Mouse (Mus musculus) erythroid progenitor cell, adult 5-6 weeks (primary cell): ENCODE results near the gene Neurl1a. TPM values are rescaled to one million over a fixed set of nuclear protein-coding genes. Genes with fewer than 3 reads are reported as not detected.
"Not testable (repeated sequence)": the region's sequence is repeated elsewhere in the genome, so short reads cannot be mapped to it uniquely, and the experiment has no call there.

Source experiments
- ATAC-seq: replicated peaks from 2 replicates; pipeline ENCODE4 v1.8.0; 2016; ENCODE audit warnings: moderate number of reproducible peaks, mild to moderate bottlenecking, moderate TSS enrichment, inconsistent platforms; ENCODE audit not compliant: poor library complexity, low FRiP score, severe bottlenecking
- total RNA-seq, 2 experiments: library from RNA; stranded (forward) in 1 of 2; stranded (reverse) in 1 of 2; fragments of 150-400 nt in 1 of 2; fragments of 186-747, 209-891 nt in 1 of 2; gene quantifications; 2 replicates each; pipeline versions ENCODE4 v1.2.3 to v1.2.4; 2015 to 2017; ENCODE audit warnings: low replicate concordance in 2 of 2

Gene Neurl1a
- not detected in 2 replicates for total RNA-seq (2015; ENCODE audit: low replicate concordance)
- total RNA-seq (2017; ENCODE audit: low replicate concordance) = 0.68 TPM in 1 of 2 replicates, not detected in the other

GRCm38 (mm10) chr19:47178431-47179271 is at the start of gene Neurl1a:
Neurl1a (plus strand) TSS chr19:47178820.
- no peak for ATAC-seq

- ATAC-seq = no peak
These were observed 49.8 kb upstream of the Neurl1a start for GRCm38 (mm10) chr19:47128835-47129234.

- ATAC-seq = no peak
These were observed 48.0 kb upstream of the Neurl1a start for GRCm38 (mm10) chr19:47130551-47131125.

- ATAC-seq = no peak
These were observed 45.5 kb upstream of the Neurl1a start for GRCm38 (mm10) chr19:47133161-47133560.

- ATAC-seq = no peak
These were observed 43.1 kb upstream of the Neurl1a start for GRCm38 (mm10) chr19:47135568-47135967.

GRCm38 (mm10) chr19:47136170-47136569 is 42.5 kb upstream of the Neurl1a start:
- ATAC-seq = no peak

- no peak for ATAC-seq
These were observed 41.5 kb upstream of the Neurl1a start for GRCm38 (mm10) chr19:47137051-47137581.

- ATAC-seq = no peak
These were observed 40.7 kb upstream of the Neurl1a start, which contains the start of gene Calhm2 for GRCm38 (mm10) chr19:47137771-47138421. Calhm2 (minus strand) TSS chr19:47138294.

GRCm38 (mm10) chr19:47139611-47140010 is 39.0 kb upstream of the Neurl1a start:
- ATAC-seq = not testable (repeated sequence)

GRCm38 (mm10) chr19:47142438-47142837 is 36.2 kb upstream of the Neurl1a start:
- ATAC-seq = no peak

GRCm38 (mm10) chr19:47144154-47144553 is 34.5 kb upstream of the Neurl1a start, which contains the start of gene Calhm1:
Calhm1 (minus strand) TSS chr19:47144254.
- no peak for ATAC-seq

- ATAC-seq = no peak
These were observed 30.3 kb upstream of the Neurl1a start for GRCm38 (mm10) chr19:47148267-47148847.

- no peak for ATAC-seq
These were observed 28.8 kb upstream of the Neurl1a start for GRCm38 (mm10) chr19:47149854-47150253.

- no peak for ATAC-seq
These were observed 27.1 kb upstream of the Neurl1a start for GRCm38 (mm10) chr19:47151332-47152061.

GRCm38 (mm10) chr19:47152062-47152369 is 26.6 kb upstream of the Neurl1a start:
- no peak for ATAC-seq

GRCm38 (mm10) chr19:47153767-47154166 is 24.9 kb upstream of the Neurl1a start:
- no peak for ATAC-seq

- no peak for ATAC-seq
These were observed 21.0 kb upstream of the Neurl1a start, which contains the start of gene Calhm3 for GRCm38 (mm10) chr19:47157664-47158063. Calhm3 (minus strand) TSS chr19:47157764.

- no peak for ATAC-seq
These were observed 17.0 kb upstream of the Neurl1a start for GRCm38 (mm10) chr19:47161669-47162068.

- no peak for ATAC-seq
These were observed 15.4 kb upstream of the Neurl1a start for GRCm38 (mm10) chr19:47163176-47163744.
